Mouse (Mus musculus) C2C12 (cell line): ENCODE measurements around the gene Efcab12. TPM values are rescaled to one million over a fixed set of nuclear protein-coding genes. Genes with fewer than 3 reads are reported as not detected.

Experiments
- H3K27me3 ChIP-seq: one replicate; pipeline ENCODE4 v1.6.1; 2011; ENCODE audit not compliant: control insufficient read depth, insufficient read depth, insufficient read length
- H3K36me3 ChIP-seq: one replicate; pipeline ENCODE4 v1.6.1; 2011; ENCODE audit not compliant: control insufficient read depth, insufficient read depth
- H3K4me3 ChIP-seq: one replicate; pipeline ENCODE4 v1.5.1; 2011; ENCODE audit warnings: mild to moderate bottlenecking, control low read depth; ENCODE audit not compliant: poor library complexity, insufficient read depth, severe bottlenecking
- H3K79me2 ChIP-seq: one replicate; pipeline ENCODE4 v1.6.1; 2011; ENCODE audit not compliant: control insufficient read depth, insufficient read depth
- H3K79me3 ChIP-seq: one replicate; pipeline ENCODE4 v1.6.1; 2011; ENCODE audit warnings: low read depth, control low read depth
- H3ac ChIP-seq: one replicate; pipeline ENCODE3; 2011; ENCODE audit warnings: low read depth; ENCODE audit not compliant: control insufficient read depth, insufficient read length
- CEBPB ChIP-seq: IDR thresholded peaks from one replicate; pipeline ENCODE4 v1.6.1; 2011; ENCODE audit warnings: low read depth, mild to moderate bottlenecking, control low read depth, moderate library complexity
- CTCF ChIP-seq: IDR thresholded peaks from one replicate; pipeline ENCODE4 v1.5.1; 2011; ENCODE audit not compliant: control insufficient read depth, insufficient read depth, insufficient read length
- FOSL1 ChIP-seq: IDR thresholded peaks from one replicate; pipeline ENCODE4 v1.8.0; 2011; ENCODE audit warnings: mild to moderate bottlenecking, low read length; ENCODE audit not compliant: poor library complexity, insufficient read depth, severe bottlenecking
- MAX ChIP-seq: IDR thresholded peaks from one replicate; pipeline ENCODE4 v1.6.1; 2011; ENCODE audit warnings: mild to moderate bottlenecking, control low read depth
- MYOD1 ChIP-seq: IDR thresholded peaks from one replicate; pipeline ENCODE4 v1.6.1; 2011; ENCODE audit warnings: low read depth; ENCODE audit not compliant: control insufficient read depth, insufficient read length
- MYOG ChIP-seq: IDR thresholded peaks from one replicate; pipeline ENCODE4 v1.6.1; 2011; ENCODE audit not compliant: control insufficient read depth, insufficient read length; ENCODE audit errors: extremely low read depth
- USF1 ChIP-seq: IDR thresholded peaks from one replicate; pipeline ENCODE4 v1.6.1; 2011; ENCODE audit warnings: low read depth, mild to moderate bottlenecking, control low read depth, moderate library complexity
- polyA plus RNA-seq: library from polyadenylated mRNA; unstranded; fragments of >200 nt; fragmentation: generic; extraction: Trizol; gene quantifications from one replicate; pipeline ENCODE4 v1.2.1, GENCODE M21; 2012; ENCODE audit warnings: missing spikeins

Efcab12 gene
- polyA plus RNA-seq, 1 experiment, result not detected

DNA sequence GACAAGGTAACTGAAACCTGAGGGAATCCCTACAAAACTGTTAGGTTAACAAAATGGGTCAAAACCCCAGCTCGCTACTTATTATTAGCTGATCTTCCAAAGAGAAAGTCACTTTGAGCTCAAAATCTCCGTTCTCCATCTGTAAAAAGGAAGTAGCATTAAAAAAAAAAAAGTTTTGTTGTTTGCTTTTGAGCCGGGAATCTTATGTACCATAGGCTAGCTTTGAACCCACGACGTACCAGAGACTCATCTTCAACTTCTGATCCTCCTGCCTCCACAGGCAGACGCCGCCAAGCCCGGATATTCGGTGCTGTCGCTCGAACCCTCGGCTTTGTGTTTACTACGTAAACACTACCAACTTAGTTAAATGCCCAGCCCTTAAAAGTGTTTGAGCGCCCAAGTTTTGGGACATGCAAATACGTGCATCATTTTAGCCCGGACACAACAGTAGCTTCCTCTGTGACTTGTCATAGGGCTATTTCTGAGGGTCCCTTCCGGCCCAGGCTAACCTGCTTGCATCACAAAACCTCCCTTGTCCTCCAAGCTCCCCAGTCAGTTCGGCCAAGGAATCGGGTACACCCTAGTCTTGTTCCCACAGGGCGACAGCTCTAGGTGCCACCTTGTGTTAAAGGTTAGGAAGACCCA lies 14.4 kb upstream of the Efcab12 start:
- TF ChIP-seq MYOG (no peak), CEBPB (no peak), MYOD1 (no peak), FOSL1 (no peak), USF1 (no peak), CTCF (no peak), MAX (no peak)
- H3ac ChIP-seq, result peak overlapping the region; percentile 61
- peaks cover 10% of the 10 kb centered on the region for H3K36me3 ChIP-seq
- peaks cover 12% of the 10 kb centered on the region for H3K79me2 ChIP-seq
- no peaks in the 10 kb centered on the region for H3K27me3 ChIP-seq
- H3K79me3 ChIP-seq, result no peaks in the 10 kb centered on the region
- peak overlapping the region; percentile 49 for H3K4me3 ChIP-seq

DNA sequence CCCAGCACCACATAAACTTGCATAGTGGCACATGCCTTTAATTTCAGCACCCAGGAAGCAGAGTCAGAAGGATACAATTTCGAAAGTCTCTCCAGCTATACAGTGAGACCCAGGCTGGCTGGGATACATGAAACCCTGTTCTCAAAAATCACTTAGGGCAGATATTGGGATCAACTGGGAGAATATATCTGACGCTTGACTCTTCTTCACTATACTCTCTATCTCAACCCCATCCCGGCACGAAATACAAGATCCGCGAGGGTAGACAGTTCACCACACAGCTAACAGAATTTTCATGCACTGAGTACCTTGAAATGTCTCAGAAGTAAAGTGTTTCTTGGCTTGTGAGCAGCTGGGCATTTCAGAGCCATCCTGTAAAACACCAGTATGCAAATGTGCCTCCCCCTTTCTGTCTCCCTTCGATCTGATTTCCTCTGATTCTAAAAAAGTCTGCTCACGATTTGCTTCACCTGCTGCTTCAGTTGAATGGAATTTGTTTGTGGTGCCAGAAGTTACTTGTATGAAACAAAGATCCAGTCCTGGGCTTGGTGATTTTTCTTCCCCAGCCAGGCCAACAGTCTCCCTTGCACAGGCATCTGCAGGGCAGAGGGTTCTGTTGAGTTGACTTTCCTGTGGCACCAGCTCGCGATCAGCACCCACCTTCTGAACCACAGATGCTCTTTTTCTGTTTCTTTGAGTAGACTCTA lies 10.5 kb upstream of the Efcab12 start:
- Histone ChIP-seq H3K4me3 (no peak overlapping the region), H3K27me3 (no peaks in the 10 kb centered on the region)
- TF ChIP-seq CTCF (no peak), CEBPB (no peak), FOSL1 (no peak), USF1 (no peak)

GRCm38 (mm10) chr6:115846640-115847411 lies 8.6 kb upstream of the Efcab12 start:
- Histone ChIP-seq H3K27me3 (no peaks in the 10 kb centered on the region), H3K79me3 (no peaks in the 10 kb centered on the region), H3ac (no peak overlapping the region), H3K79me2 (peaks cover 6% of the 10 kb centered on the region), H3K4me3 (no peak overlapping the region), H3K36me3 (peaks cover 26% of the 10 kb centered on the region)
- TF ChIP-seq USF1, result no peak
- no peak for TF ChIP-seq MAX
- no peak for TF ChIP-seq FOSL1
- TF ChIP-seq MYOG, result no peak
- TF ChIP-seq CEBPB, result no peak
- TF ChIP-seq CTCF, result no peak

More for the DNA sequence above, 10.5 kb upstream of the Efcab12 start:
- Histone ChIP-seq H3ac (no peak overlapping the region), H3K36me3 (peaks cover 26% of the 10 kb centered on the region), H3K79me2 (peaks cover 12% of the 10 kb centered on the region), H3K79me3 (no peaks in the 10 kb centered on the region)

- no peaks in the 10 kb centered on the region for H3K79me3 ChIP-seq
- TF ChIP-seq CTCF (no peak), FOSL1 (no peak), MYOD1 (no peak), USF1 (no peak), CEBPB (no peak), MYOG (no peak), MAX (no peak)
- peaks cover 26% of the 10 kb centered on the region for H3K36me3 ChIP-seq
- H3K27me3 ChIP-seq, result no peaks in the 10 kb centered on the region
- no peaks in the 10 kb centered on the region for H3K79me2 ChIP-seq
- H3ac ChIP-seq, result no peak overlapping the region
- no peak overlapping the region for H3K4me3 ChIP-seq
Observed at GRCm38 (mm10) chr6:115845006-115845405, 6.8 kb upstream of the Efcab12 start.

DNA sequence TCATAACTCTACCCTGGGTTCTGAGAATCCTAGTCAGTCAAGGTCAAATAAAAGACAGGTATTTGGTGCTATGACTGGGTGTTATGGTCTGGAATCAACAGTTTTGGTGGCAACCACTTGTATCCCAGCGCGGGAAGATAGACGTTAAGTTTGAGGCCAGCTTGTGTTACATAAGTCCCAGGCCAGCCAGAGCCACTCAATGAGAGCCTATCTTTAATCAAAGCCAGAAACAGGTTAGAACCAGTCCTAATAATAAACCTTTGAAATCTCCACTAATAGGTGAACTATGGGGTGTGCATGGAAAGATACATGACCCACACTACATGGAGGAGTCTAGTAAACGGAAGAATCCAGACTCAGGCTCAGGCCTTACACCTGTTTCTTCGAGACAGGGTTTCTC lies 533 bp upstream of the Efcab12 start:
- H3K36me3 ChIP-seq, result peaks cover under 1% of the 10 kb centered on the region
- no peak overlapping the region for H3K4me3 ChIP-seq
- H3ac ChIP-seq, result no peak overlapping the region
- H3K79me3 ChIP-seq, result no peaks in the 10 kb centered on the region
- no peak for TF ChIP-seq FOSL1
- no peak for TF ChIP-seq CEBPB
- TF ChIP-seq CTCF, result no peak
- TF ChIP-seq MYOD1, result no peak
- no peak for TF ChIP-seq USF1
- TF ChIP-seq MAX, result no peak
- TF ChIP-seq MYOG, result no peak
- H3K79me2 ChIP-seq, result no peaks in the 10 kb centered on the region
- no peaks in the 10 kb centered on the region for H3K27me3 ChIP-seq
